Mouse (Mus musculus): ENCODE measurements around the gene Safb2.

GRCm38 (mm10) chr17:56587773-56588172, 3.4 kb upstream of the Safb2 start:
- TF ChIP-seq POLR2A (IDR thresholded peaks at IDR 0.05; ENCODE audit: insufficient read length, low read depth) (no peak), TCF12 (IDR thresholded peaks at IDR 0.05; ENCODE audit: insufficient read depth, poor library complexity, severe bottlenecking) (no peak)

Data from myocyte (in vitro differentiated cells).